Mouse (Mus musculus): Measurements from ENCODE around the gene Cnot6l. TPM values are rescaled to one million over a fixed set of nuclear protein-coding genes. Genes with fewer than 3 reads are reported as not detected.

The Cnot6l gene
- total RNA-seq, 2 experiments from 2014 or later, result 81.4 to 95.4 TPM

- ATAC-seq (ENCODE audit: poor library complexity, severe bottlenecking), result peak; percentile 61
Measured at GRCm38 (mm10) chr5:96162399-96163331, 1.3 kb downstream of the Cnot6l start.

- ATAC-seq (ENCODE audit: poor library complexity, severe bottlenecking), result peak; percentile 25
Measured at GRCm38 (mm10) chr5:96161578-96162398, 2.2 kb downstream of the Cnot6l start.

GRCm38 (mm10) chr5:96161263-96161577 is 2.8 kb downstream of the Cnot6l start:
- no peak for ATAC-seq (ENCODE audit: poor library complexity, severe bottlenecking)

- ATAC-seq (ENCODE audit: poor library complexity, severe bottlenecking), result peak; percentile 58
Measured at GRCm38 (mm10) chr5:96160467-96161262, 3.3 kb downstream of the Cnot6l start.

- ATAC-seq (ENCODE audit: poor library complexity, severe bottlenecking), result no peak
Measured at GRCm38 (mm10) chr5:96142351-96142750, 21.6 kb downstream of the Cnot6l start.

GRCm38 (mm10) chr5:96130683-96131082 is 33.3 kb downstream of the Cnot6l start:
- no peak for ATAC-seq (ENCODE audit: poor library complexity, severe bottlenecking)

GRCm38 (mm10) chr5:96126856-96127255 is 37.1 kb downstream of the Cnot6l start:
- no peak for ATAC-seq (ENCODE audit: poor library complexity, severe bottlenecking)

GRCm38 (mm10) chr5:96114943-96115342 is 49.0 kb downstream of the Cnot6l start:
- no peak for ATAC-seq (ENCODE audit: poor library complexity, severe bottlenecking)

GRCm38 (mm10) chr5:96104644-96105043 is 59.3 kb downstream of the Cnot6l start:
- no peak for ATAC-seq (ENCODE audit: poor library complexity, severe bottlenecking)

GRCm38 (mm10) chr5:96091468-96091867 is 72.5 kb downstream of the Cnot6l start:
- no peak for ATAC-seq (ENCODE audit: poor library complexity, severe bottlenecking)

- ATAC-seq (ENCODE audit: poor library complexity, severe bottlenecking), result no peak
Measured at GRCm38 (mm10) chr5:96085324-96085723, 78.6 kb downstream of the Cnot6l start.

GRCm38 (mm10) chr5:96079026-96079425 is 84.9 kb downstream of the Cnot6l start:
- ATAC-seq (ENCODE audit: poor library complexity, severe bottlenecking), result no peak

- ATAC-seq (ENCODE audit: poor library complexity, severe bottlenecking), result no peak
Measured at GRCm38 (mm10) chr5:96065591-96065990, 98.4 kb downstream of the Cnot6l start.

GRCm38 (mm10) chr5:96042492-96042891 is 121.5 kb downstream of the Cnot6l start:
- no peak for ATAC-seq (ENCODE audit: poor library complexity, severe bottlenecking)

- no peak for ATAC-seq (ENCODE audit: poor library complexity, severe bottlenecking)
Measured at GRCm38 (mm10) chr5:96041507-96042104, 122.4 kb downstream of the Cnot6l start.

GRCm38 (mm10) chr5:96039188-96039840 is 124.7 kb downstream of the Cnot6l start:
- no peak for ATAC-seq (ENCODE audit: poor library complexity, severe bottlenecking)

GRCm38 (mm10) chr5:96037684-96038121 is 126.3 kb downstream of the Cnot6l start:
- peak; percentile 77 for ATAC-seq (ENCODE audit: poor library complexity, severe bottlenecking)

- no peak for ATAC-seq (ENCODE audit: poor library complexity, severe bottlenecking)
Measured at GRCm38 (mm10) chr5:96036125-96036672, 127.8 kb downstream of the Cnot6l start.

- ATAC-seq (ENCODE audit: poor library complexity, severe bottlenecking), result no peak
Measured at GRCm38 (mm10) chr5:96034101-96034500, 129.9 kb downstream of the Cnot6l start.

GRCm38 (mm10) chr5:96029821-96030220 is 134.2 kb downstream of the Cnot6l start:
- ATAC-seq (ENCODE audit: poor library complexity, severe bottlenecking), result no peak
